ENCODE assay signal across 24 mouse cellular contexts in genomic region chr11:64041281-64041680, GRCm38 (mm10). TPM values are rescaled to one million over a fixed set of nuclear protein-coding genes. Genes with fewer than 3 reads are reported as not detected.
DNase-seq lines count a peak whose midpoint lies in the region; ATAC-seq lines count a peak whose summit lies in the region.
"Had no signal": no experiment of that assay in that cellular context is flagged by ENCODE, and none has a peak within 500 bp of the region (broad histone marks: within the 10 kb centered on the region; RNA-seq: fewer than 3 reads in every experiment).

No protein-coding gene starts in this region.

- H3K4me3 ChIP-seq in embryonic facial prominence, embryonic 13.5 days = no peak overlapping the region
- H3K4me3 ChIP-seq: embryonic facial prominence, embryonic 15.5 days; erythroblast, embryonic 14.5 days; forebrain, embryonic 10.5 days; gastrocnemius, adult 2 months; hindbrain, embryonic 12.5 days had no signal

- peaks cover 11% of the 10 kb centered on the region; the same call in 1 of the 2 replicates for H3K36me3 ChIP-seq in embryonic facial prominence, embryonic 13.5 days
- H3K36me3 ChIP-seq: embryonic facial prominence, embryonic 15.5 days; hindbrain, embryonic 12.5 days had no signal

- intact Hi-C loops in left cerebral cortex, postnatal 10 days (cut with DNase I) = no loop called here

- no peak overlapping the region for H3K4me2 ChIP-seq in embryonic facial prominence, embryonic 13.5 days
- H3K4me2 ChIP-seq: embryonic facial prominence, embryonic 15.5 days; hindbrain, embryonic 12.5 days had no signal

- DNase-seq in embryo, embryonic 10 days (ENCODE audit: low spot score) = peak; percentile 44
- DNase-seq in embryo, embryonic 9.5 days (ENCODE audit: extremely low spot score) = no peak
- DNase-seq in lung, postnatal 25 days (ENCODE audit: low spot score) = peak; percentile 65
- DNase-seq in lung, postnatal 10 days = no peak
- DNase-seq in right cerebral cortex, adult 18-20 months = no peak
- DNase-seq in left cerebral cortex, postnatal 10 days (ENCODE audit: extremely low spot score in 1 of 2, low spot score in 2 of 2) = no peak
- DNase-seq: adrenal gland, postnatal 10 days; B cell, adult 2 months; cerebellum, adult 11-12 months; cerebellum, adult 9-10 months; cerebellum, postnatal 25 days; gastrocnemius, adult 2 months; gastrocnemius, postnatal 25 days; heart, postnatal 10 days; heart, postnatal 4 days had no signal

- no peaks in the 10 kb centered on the region for H3K27me3 ChIP-seq in embryonic facial prominence, embryonic 13.5 days
- H3K27me3 ChIP-seq: embryonic facial prominence, embryonic 15.5 days; hindbrain, embryonic 12.5 days had no signal

- H3K9ac ChIP-seq in embryonic facial prominence, embryonic 13.5 days = 0 out of 2 replicates have a peak overlapping the region, but pooled peaks have one; percentile 21
- H3K9ac ChIP-seq: embryonic facial prominence, embryonic 15.5 days; hindbrain, embryonic 12.5 days had no signal

- no peak overlapping the region for H3K27ac ChIP-seq in embryonic facial prominence, embryonic 13.5 days
- H3K27ac ChIP-seq: embryonic facial prominence, embryonic 15.5 days; forebrain, embryonic 10.5 days; gastrocnemius, adult 2 months; hindbrain, embryonic 12.5 days had no signal

- no peaks in the 10 kb centered on the region for H3K9me3 ChIP-seq in embryonic facial prominence, embryonic 13.5 days
- H3K9me3 ChIP-seq: embryonic facial prominence, embryonic 15.5 days; forebrain, embryonic 10.5 days; G1E; hindbrain, embryonic 12.5 days had no signal

- H3K4me1 ChIP-seq in embryonic facial prominence, embryonic 13.5 days = peaks cover 17% of the 10 kb centered on the region; the same call in 1 of the 2 replicates
- H3K4me1 ChIP-seq: embryonic facial prominence, embryonic 15.5 days had no signal

- WGBS in embryonic facial prominence, embryonic 13.5 days = 33% methylated on average over 7 of the region's 7 CpGs

- no peak for ATAC-seq in embryonic facial prominence, embryonic 13.5 days (ENCODE audit: insufficient number of reproducible peaks, insufficient read depth, low FRiP score, low TSS enrichment, low read depth)
- ATAC-seq: CD4-positive, CD25-positive, alpha-beta regulatory T cell, adult 4 months; forebrain, embryonic 14.5 days; hindbrain, embryonic 16.5 days had no signal

RNA-seq across cellular contexts. Expression of gene Cox10, which starts 38.0 kb away (rescaled TPM):
- polyA plus RNA-seq in embryonic facial prominence, embryonic 13.5 days (2015; fragmentation: Nextera tagmentation; extraction: Ambion mirVana) = 25.6 and 28.1 TPM in 2 replicates
- 10 to 100 TPM; 27.7 to 28.2 TPM for total RNA-seq in left cerebral cortex, postnatal 10 days (2021)

Comparison
In these comparisons a context has a peak if more than half of its experiments do, and no peak if none do; other contexts are left out.
1. DNase-seq: peak in embryo, embryonic 10 days (single experiment) and lung, postnatal 25 days (single experiment); none in embryo, embryonic 9.5 days (single experiment), lung, postnatal 10 days (single experiment), right cerebral cortex, adult 18-20 months (single experiment) and left cerebral cortex, postnatal 10 days (0 of 2).